Mouse (Mus musculus) liver, postnatal 0 days (tissue): ENCODE results near the gene Slc6a5.

Experiments
- CTCF ChIP-seq: sonication (generic); IDR thresholded peaks from 2 replicates; pipeline ENCODE4 v1.5.1; 2016; ENCODE audit warnings: antibody characterized with exemption, low read depth
- EP300 ChIP-seq: IDR thresholded peaks from 2 replicates; pipeline ENCODE4 v1.6.1; 2016; ENCODE audit warnings: antibody characterized with exemption, low read depth, mild to moderate bottlenecking

DNA sequence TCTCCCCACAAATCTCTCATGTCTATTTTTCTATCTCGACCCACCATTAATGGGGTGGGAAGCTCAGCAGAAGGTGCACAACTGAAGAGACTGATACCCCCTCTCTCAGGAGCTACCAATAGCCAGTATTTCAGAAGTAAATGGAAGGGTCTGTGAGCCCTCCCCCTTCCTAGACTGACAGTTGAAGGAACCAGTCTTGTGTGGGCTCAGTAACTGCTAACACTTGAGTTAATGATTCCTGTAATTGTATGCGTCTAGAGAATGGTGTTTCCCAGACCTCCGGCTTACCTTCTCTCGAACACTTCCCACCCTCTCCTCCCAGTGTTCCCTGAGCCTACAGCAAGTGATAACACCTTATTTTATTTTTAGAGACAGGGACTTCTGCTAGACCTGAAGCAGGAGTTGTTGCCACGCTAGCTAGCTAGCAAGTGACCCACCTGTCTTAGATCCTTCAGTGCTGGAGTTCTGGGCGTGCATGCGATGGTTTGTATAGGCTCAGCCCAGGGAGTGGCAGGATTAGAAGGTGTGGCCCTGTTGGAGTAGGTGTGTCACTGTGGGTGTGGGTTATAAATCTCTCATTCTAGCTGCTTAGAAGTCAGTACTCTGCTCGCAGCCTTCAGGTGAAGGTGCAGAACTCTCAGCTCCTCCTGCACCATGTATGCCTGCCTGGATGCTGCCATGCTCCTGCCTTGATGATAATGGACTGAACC, 29.8 kb upstream of the Slc6a5 start:
- TF ChIP-seq CTCF (no peak), EP300 (no peak)
